Mouse (Mus musculus): ENCODE measurements around the gene Sigmar1. TPM values are rescaled to one million over a fixed set of nuclear protein-coding genes. Genes with fewer than 3 reads are reported as not detected.
A peak's percentile ranks its signal among the peaks of the same experiment; 100 is the strongest.

Sigmar1 gene
- polyA plus RNA-seq, 1 experiment from 2014 or later, result 47.5 TPM

GRCm38 (mm10) chr4:41745021-41745420, 10.9 kb downstream of the Sigmar1 start:
- Histone ChIP-seq H3K4me2 (no peak overlapping the region), H3K36me3 (ENCODE audit: poor library complexity, severe bottlenecking) (no peaks in the 10 kb centered on the region), H3K9me3 (replicated peaks) (peaks cover 13% of the 10 kb centered on the region), H3K4me1 (peaks cover 9% of the 10 kb centered on the region), H3K4me3 (no peak overlapping the region), H3K27me3 (no peaks in the 10 kb centered on the region), H3K27ac (no peak overlapping the region), H3K9ac (no peak overlapping the region)
- 95% methylated on average over 1 of the region's 1 CpGs for WGBS
- no peak for ATAC-seq

- no peak for ATAC-seq
- H3K9me3 ChIP-seq (replicated peaks), result peaks cover 13% of the 10 kb centered on the region
- H3K36me3 ChIP-seq (ENCODE audit: poor library complexity, severe bottlenecking), result peaks cover 3% of the 10 kb centered on the region
- no peaks in the 10 kb centered on the region for H3K27me3 ChIP-seq
- no peak overlapping the region for H3K4me2 ChIP-seq
- H3K4me1 ChIP-seq, result peaks cover 17% of the 10 kb centered on the region
- 71% methylated on average over 2 of the region's 2 CpGs for WGBS
- H3K4me3 ChIP-seq, result no peak overlapping the region
- no peak overlapping the region for H3K9ac ChIP-seq
- H3K27ac ChIP-seq, result no peak overlapping the region
These were observed 11.8 kb downstream of the Sigmar1 start for GRCm38 (mm10) chr4:41744131-41744530.

GRCm38 (mm10) chr4:41741158-41741560, 14.8 kb downstream of the Sigmar1 start:
- no peaks in the 10 kb centered on the region for H3K27me3 ChIP-seq
- peaks cover 13% of the 10 kb centered on the region for H3K36me3 ChIP-seq (ENCODE audit: poor library complexity, severe bottlenecking)
- WGBS, result under 1% methylated on average over 27 of the region's 27 CpGs
- H3K4me1 ChIP-seq, result peaks cover 17% of the 10 kb centered on the region
- peak overlapping the region; percentile 78 for H3K27ac ChIP-seq
- peak; percentile 97 for ATAC-seq
- peak overlapping the region; percentile 74 for H3K4me3 ChIP-seq
- peaks cover 3% of the 10 kb centered on the region for H3K9me3 ChIP-seq (replicated peaks)
- H3K4me2 ChIP-seq, result peak overlapping the region; percentile 82
- H3K9ac ChIP-seq, result peak overlapping the region; percentile 81

- peak overlapping the region; percentile 74 for H3K4me3 ChIP-seq
- 0 out of 2 replicates have a peak, but pooled peaks cover 2% of the 10 kb centered on the region for H3K9me3 ChIP-seq (replicated peaks)
- peak overlapping the region; percentile 78 for H3K27ac ChIP-seq
- ATAC-seq, result peak; percentile 83
- H3K4me2 ChIP-seq, result peak overlapping the region; percentile 82
- H3K27me3 ChIP-seq, result no peaks in the 10 kb centered on the region
- peaks cover 17% of the 10 kb centered on the region for H3K4me1 ChIP-seq
- H3K36me3 ChIP-seq (ENCODE audit: poor library complexity, severe bottlenecking), result peaks cover 13% of the 10 kb centered on the region
- 1% methylated on average over 48 of the region's 48 CpGs for WGBS
- H3K9ac ChIP-seq, result peak overlapping the region; percentile 81
These were observed 15.4 kb downstream of the Sigmar1 start for GRCm38 (mm10) chr4:41740380-41741157.

- H3K9ac ChIP-seq, result no peak overlapping the region
- peak overlapping the region; percentile 82; the same call in 1 of the 2 replicates for H3K4me2 ChIP-seq
- 94% methylated on average over 13 of the region's 13 CpGs for WGBS
- no peaks in the 10 kb centered on the region for H3K27me3 ChIP-seq
- no peak overlapping the region for H3K4me3 ChIP-seq
- no peak for ATAC-seq
- 0 out of 2 replicates have a peak, but pooled peaks cover 5% of the 10 kb centered on the region for H3K9me3 ChIP-seq (replicated peaks)
- peaks cover 13% of the 10 kb centered on the region for H3K36me3 ChIP-seq (ENCODE audit: poor library complexity, severe bottlenecking)
- peaks cover 17% of the 10 kb centered on the region for H3K4me1 ChIP-seq
- no peak overlapping the region for H3K27ac ChIP-seq
These were observed 16.7 kb downstream of the Sigmar1 start for GRCm38 (mm10) chr4:41739260-41739659.

GRCm38 (mm10) chr4:41738256-41738603, 17.7 kb downstream of the Sigmar1 start:
- Histone ChIP-seq H3K9me3 (replicated peaks) (0 out of 2 replicates have a peak, but pooled peaks cover 5% of the 10 kb centered on the region), H3K9ac (no peak overlapping the region), H3K4me1 (peaks cover 17% of the 10 kb centered on the region), H3K4me3 (no peak overlapping the region), H3K36me3 (ENCODE audit: poor library complexity, severe bottlenecking) (peaks cover 13% of the 10 kb centered on the region), H3K27me3 (peaks cover 4% of the 10 kb centered on the region), H3K27ac (no peak overlapping the region), H3K4me2 (no peak overlapping the region)
- ATAC-seq, result no peak
- WGBS, result 69% methylated on average over 1 of the region's 1 CpGs

GRCm38 (mm10) chr4:41737602-41738255, 18.2 kb downstream of the Sigmar1 start:
- Histone ChIP-seq H3K9me3 (replicated peaks) (0 out of 2 replicates have a peak, but pooled peaks cover 5% of the 10 kb centered on the region), H3K4me1 (peaks cover 17% of the 10 kb centered on the region), H3K4me3 (no peak overlapping the region), H3K27me3 (peaks cover 9% of the 10 kb centered on the region), H3K9ac (no peak overlapping the region), H3K36me3 (ENCODE audit: poor library complexity, severe bottlenecking) (peaks cover 13% of the 10 kb centered on the region), H3K27ac (no peak overlapping the region), H3K4me2 (no peak overlapping the region)
- peak; percentile 66; the same call in 1 of the 2 replicates for ATAC-seq
- 45% methylated on average over 8 of the region's 8 CpGs for WGBS

GRCm38 (mm10) chr4:41731052-41731765, 24.7 kb downstream of the Sigmar1 start, which contains the start of gene Arid3c:
TSS of gene Arid3c (minus strand) at chr4:41731142.
- Histone ChIP-seq H3K36me3 (ENCODE audit: poor library complexity, severe bottlenecking) (no peaks in the 10 kb centered on the region), H3K4me3 (peak within 1 kb of the TSS; percentile 39), H3K4me2 (peak within 1 kb of the TSS; percentile 68), H3K9me3 (replicated peaks) (0 out of 2 replicates have a peak, but pooled peaks cover 5% of the 10 kb centered on the region), H3K27me3 (peaks cover 69% of the 10 kb centered on the region), H3K27ac (no peak within 1 kb of the TSS), H3K9ac (peak within 1 kb of the TSS; percentile 51), H3K4me1 (peaks cover 30% of the 10 kb centered on the region)
- ATAC-seq, result 0 out of 2 replicates have a peak, but pooled peaks have one; percentile 27
- 2% methylated on average over 50 of the region's 50 CpGs for WGBS

GRCm38 (mm10) chr4:41726826-41727621, 28.9 kb downstream of the Sigmar1 start:
- Histone ChIP-seq H3K27ac (peak overlapping the region; percentile 68), H3K27me3 (peaks cover 78% of the 10 kb centered on the region), H3K36me3 (ENCODE audit: poor library complexity, severe bottlenecking) (no peaks in the 10 kb centered on the region), H3K4me2 (peak overlapping the region; percentile 56), H3K9ac (peak overlapping the region; percentile 43; the same call in 1 of the 2 replicates), H3K4me1 (peaks cover 43% of the 10 kb centered on the region), H3K9me3 (replicated peaks) (no peaks in the 10 kb centered on the region), H3K4me3 (peak overlapping the region; percentile 9; the same call in 1 of the 2 replicates)
- 3% methylated on average over 20 of the region's 20 CpGs for WGBS
- no peak for ATAC-seq

- under 1% methylated on average over 27 of the region's 27 CpGs for WGBS
- H3K27ac ChIP-seq, result no peak within 1 kb of the TSS
These were observed 33.0 kb downstream of the Sigmar1 start, which contains the start of gene Dctn3 for GRCm38 (mm10) chr4:41722918-41723351. TSS of gene Dctn3 (minus strand) at chr4:41723170.

GRCm38 (mm10) chr4:41716834-41717233, 39.1 kb downstream of the Sigmar1 start:
- Histone ChIP-seq H3K9me3 (replicated peaks) (no peaks in the 10 kb centered on the region), H3K9ac (no peak overlapping the region), H3K4me3 (no peak overlapping the region), H3K27ac (no peak overlapping the region), H3K36me3 (ENCODE audit: poor library complexity, severe bottlenecking) (peaks cover 54% of the 10 kb centered on the region), H3K27me3 (no peaks in the 10 kb centered on the region), H3K4me1 (peaks cover 25% of the 10 kb centered on the region), H3K4me2 (no peak overlapping the region)
- 80% methylated on average over 6 of the region's 6 CpGs for WGBS
- ATAC-seq, result no peak

More at GRCm38 (mm10) chr4:41722918-41723351, 33.0 kb downstream of the Sigmar1 start, which contains the start of gene Dctn3:
- peak within 1 kb of the TSS; percentile 86 for H3K9ac ChIP-seq
- peak; percentile 98 for ATAC-seq
- H3K27me3 ChIP-seq, result peaks cover 41% of the 10 kb centered on the region
- H3K9me3 ChIP-seq (replicated peaks), result no peaks in the 10 kb centered on the region
- H3K4me3 ChIP-seq, result peak within 1 kb of the TSS; percentile 66
- peaks cover 37% of the 10 kb centered on the region for H3K4me1 ChIP-seq
- H3K36me3 ChIP-seq (ENCODE audit: poor library complexity, severe bottlenecking), result peaks cover 27% of the 10 kb centered on the region
- H3K4me2 ChIP-seq, result peak within 1 kb of the TSS; percentile 70
